Mouse (Mus musculus) CH12.LX (cell line): ENCODE measurements at regions not wholly inside any gene's neighbourhood (a gene's known extent, or its start where the extent isn't known, plus 50 kb on each side); places are given as distances from the start of the nearest gene placed in this dataset.

Experiments used
- DNase-seq: peaks from one replicate; pipeline ENCODE4 v3.0.0-alpha.2; 2013; ENCODE audit errors: extremely low read depth
- H3K27ac ChIP-seq: 2 replicates; pipeline ENCODE4 v1.5.1; 2012; ENCODE audit warnings: low read depth, mild to moderate bottlenecking, control low read depth, moderate library complexity; ENCODE audit not compliant: insufficient read depth
- H3K27me3 ChIP-seq: replicated peaks from 2 replicates; pipeline ENCODE3; 2012; ENCODE audit warnings: inconsistent platforms
- H3K36me3 ChIP-seq, 2 experiments: replicated peaks in 1 of 2; 2 replicates each; pipeline versions ENCODE3 to v1.6.1; 2012; ENCODE audit warnings: inconsistent platforms in 1 of 2, low read length in 1 of 2, mild to moderate bottlenecking in 1 of 2, mixed read lengths in 1 of 2, moderate library complexity in 1 of 2; ENCODE audit not compliant: control insufficient read depth in 1 of 2, insufficient read depth in 1 of 2
- H3K4me1 ChIP-seq, 2 experiments: 2 replicates each; pipeline ENCODE4 v1.6.1; 2012; ENCODE audit warnings: inconsistent platforms in 1 of 2, moderate library complexity in 1 of 2; ENCODE audit not compliant: insufficient read depth in 2 of 2, control insufficient read depth in 1 of 2
- H3K4me2 ChIP-seq: 2 replicates; pipeline ENCODE4 v1.6.1; 2012; ENCODE audit warnings: low read depth, mild to moderate bottlenecking, control low read depth; ENCODE audit not compliant: poor library complexity, insufficient read depth, severe bottlenecking
- H3K4me3 ChIP-seq, 3 experiments: fragments of 150-350 bp in 1 of 3; sonication (generic) in 1 of 3; replicated peaks in 1 of 3; 2 replicates each; pipeline versions ENCODE3 to v1.5.1; 2011 to 2012; ENCODE audit warnings: low read depth in 2 of 3, low read length in 2 of 3, mild to moderate bottlenecking in 2 of 3, moderate library complexity in 2 of 3, control low read depth in 1 of 3, improper control_type of control experiment in 1 of 3, inconsistent platforms in 1 of 3, mixed read lengths in 1 of 3; ENCODE audit not compliant: poor library complexity in 1 of 3
- H3K79me2 ChIP-seq: replicated peaks from 2 replicates; pipeline ENCODE4 v1.6.1; 2012; ENCODE audit warnings: mild to moderate bottlenecking, moderate library complexity; ENCODE audit not compliant: control insufficient read depth, poor library complexity, insufficient read depth, severe bottlenecking; ENCODE audit errors: extremely low read depth
- H3K9ac ChIP-seq: 2 replicates; pipeline ENCODE4 v1.6.1; 2012; ENCODE audit warnings: low read depth, mild to moderate bottlenecking, control low read depth, moderate library complexity; ENCODE audit not compliant: insufficient read depth
- H3K9me3 ChIP-seq: replicated peaks from 2 replicates; pipeline ENCODE3; 2012; ENCODE audit warnings: low read length, inconsistent platforms, mixed read lengths
- BHLHE40 ChIP-seq: IDR thresholded peaks from 2 replicates; pipeline ENCODE4 v1.6.1; 2011; ENCODE audit warnings: mild to moderate bottlenecking, low read depth, low read length, improper control_type of control experiment
- CHD1 ChIP-seq: IDR thresholded peaks from 2 replicates; pipeline ENCODE4 v1.6.1; 2012; ENCODE audit warnings: low read depth, low read length, improper control_type of control experiment, inconsistent platforms
- CTCF ChIP-seq, 2 experiments: IDR thresholded peaks in 1 of 2; conservative IDR thresholded peaks in 1 of 2; 2 replicates each; pipeline ENCODE4 v1.5.1; 2011 to 2012; ENCODE audit warnings: low read depth in 2 of 2, low read length in 2 of 2, improper control_type of control experiment in 1 of 2, inconsistent platforms in 1 of 2, mild to moderate bottlenecking in 1 of 2, moderate library complexity in 1 of 2
- ELF1 ChIP-seq: IDR thresholded peaks from 2 replicates; pipeline ENCODE4 v1.6.1; 2014; ENCODE audit warnings: low read depth, mild to moderate bottlenecking, inconsistent platforms, low read length, improper control_type of control experiment
- EP300 ChIP-seq: IDR thresholded peaks from 2 replicates; pipeline ENCODE4 v1.6.1; 2011; ENCODE audit warnings: low read length, improper control_type of control experiment
- GABPA ChIP-seq: IDR thresholded peaks from 2 replicates; pipeline ENCODE4 v1.6.1; 2012; ENCODE audit warnings: low read depth, low read length, improper control_type of control experiment, inconsistent platforms; ENCODE audit not compliant: insufficient replicate concordance
- HCFC1 ChIP-seq: IDR thresholded peaks from 2 replicates; pipeline ENCODE4 v1.6.1; 2012; ENCODE audit warnings: low read depth, mild to moderate bottlenecking, inconsistent platforms, low read length, improper control_type of control experiment
- KAT2A ChIP-seq: IDR thresholded peaks from 2 replicates; pipeline ENCODE4 v1.6.1; 2012; ENCODE audit warnings: low read length, improper control_type of control experiment, inconsistent platforms; ENCODE audit not compliant: insufficient replicate concordance
- MAZ ChIP-seq: IDR thresholded peaks from 2 replicates; pipeline ENCODE4 v1.6.1; 2012; ENCODE audit warnings: low read depth, mild to moderate bottlenecking, inconsistent platforms, low read length, improper control_type of control experiment, moderate library complexity
- MEF2A ChIP-seq: IDR thresholded peaks from 2 replicates; pipeline ENCODE4 v1.6.1; 2014; ENCODE audit warnings: low read depth, mild to moderate bottlenecking, inconsistent platforms, low read length, improper control_type of control experiment, borderline replicate concordance
- MYC ChIP-seq: IDR thresholded peaks from 2 replicates; pipeline ENCODE4 v1.6.1; 2011; ENCODE audit warnings: low read depth, mild to moderate bottlenecking, improper control_type of control experiment, low read length
- POLR2A ChIP-seq: IDR thresholded peaks from 2 replicates; pipeline ENCODE4 v1.6.1; 2011; ENCODE audit warnings: low read depth, mild to moderate bottlenecking, improper control_type of control experiment, low read length
- RCOR1 ChIP-seq: conservative IDR thresholded peaks from 2 replicates; pipeline ENCODE4 v1.6.1; 2012; ENCODE audit warnings: low read depth, mild to moderate bottlenecking, inconsistent platforms, low read length, improper control_type of control experiment
- TBP ChIP-seq: conservative IDR thresholded peaks from 2 replicates; pipeline ENCODE4 v1.6.1; 2011; ENCODE audit warnings: low read depth, low read length, improper control_type of control experiment
- TCF12 ChIP-seq: IDR thresholded peaks from 2 replicates; pipeline ENCODE4 v1.6.1; 2014; ENCODE audit warnings: low read depth, mild to moderate bottlenecking, inconsistent platforms, low read length, improper control_type of control experiment
- UBTF ChIP-seq: IDR thresholded peaks from 2 replicates; pipeline ENCODE4 v1.6.1; 2012; ENCODE audit warnings: low read depth, mild to moderate bottlenecking, inconsistent platforms, low read length, improper control_type of control experiment, moderate library complexity
- USF2 ChIP-seq: conservative IDR thresholded peaks from 2 replicates; pipeline ENCODE4 v1.6.1; 2011; ENCODE audit warnings: low read depth, low read length, improper control_type of control experiment
- ZKSCAN1 ChIP-seq: IDR thresholded peaks from 2 replicates; pipeline ENCODE4 v1.6.1; 2012; ENCODE audit warnings: low read depth, inconsistent platforms, low read length, improper control_type of control experiment, borderline replicate concordance
- ZMIZ1 ChIP-seq: IDR thresholded peaks from 2 replicates; pipeline ENCODE4 v1.6.1; 2012; ENCODE audit warnings: low read depth, mild to moderate bottlenecking, inconsistent platforms, low read length, improper control_type of control experiment
- ZNF384 ChIP-seq: IDR thresholded peaks from 2 replicates; pipeline ENCODE4 v1.6.1; 2012; ENCODE audit warnings: low read depth, low read length, improper control_type of control experiment, inconsistent platforms
- dilution Hi-C: fragments of 300-500 bp; cut with MboI; formaldehyde crosslinking; loops from 2 replicates; pipeline ENCODE4 v1.14.3; 2020; ENCODE audit warnings: low sequenced_read_pairs; ENCODE audit not compliant: extremely low pct_unique_long_range_greater_than_20kb, extremely low pct_ligation_motif_present
- in situ Hi-C: fragments of 300-500 bp; cut with MboI; formaldehyde crosslinking; loops from 3 replicates; pipeline ENCODE4 v1.14.3; 2019; ENCODE audit warnings: low sequenced_read_pairs, low pct_ligation_motif_present, low pct_unique_long_range_greater_than_20kb, mixed read lengths

DNA sequence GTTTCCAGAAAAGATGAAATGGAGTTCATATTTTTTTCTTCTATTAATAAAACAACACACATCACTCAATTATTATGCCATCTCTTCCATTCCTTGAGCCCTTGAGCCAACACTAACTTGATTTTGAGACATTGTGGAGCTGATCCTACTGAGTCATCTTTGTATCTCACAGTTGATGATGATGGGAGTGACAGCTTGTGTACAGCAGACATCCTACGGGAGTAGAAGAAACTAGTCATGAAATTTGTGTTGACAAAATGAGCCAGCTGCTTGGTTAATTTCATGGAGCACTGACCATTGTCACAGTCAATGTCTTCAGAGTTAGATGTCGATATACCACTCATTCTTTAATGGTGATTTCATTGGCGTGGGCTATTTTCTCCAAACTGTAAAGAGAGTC lies 912.6 kb downstream of the Defb40 start:
- in situ Hi-C loops: no loop called here
- H3K9me3 ChIP-seq: peaks cover 37% of the 10 kb centered on the region
- no peak overlapping the region for H3K4me3 ChIP-seq
- no peak overlapping the region for H3K4me2 ChIP-seq
- no peak overlapping the region for H3K27ac ChIP-seq
- no peaks in the 10 kb centered on the region for H3K27me3 ChIP-seq
- no peak overlapping the region for H3K9ac ChIP-seq
- TF ChIP-seq CTCF (conservative IDR thresholded peaks at IDR 0.05 in 1 of 2, IDR thresholded peaks at IDR 0.05 in 1 of 2; ENCODE audit: low read depth in 2 of 2, low read length in 2 of 2) (no peak), BHLHE40 (no peak), POLR2A (no peak), KAT2A (no peak), ZMIZ1 (no peak)
- DNase-seq: no peak
- no peaks in the 10 kb centered on the region for H3K36me3 ChIP-seq
- H3K79me2 ChIP-seq: no peaks in the 10 kb centered on the region
- dilution Hi-C loops: no loop called here
- no peaks in the 10 kb centered on the region for H3K4me1 ChIP-seq

DNA sequence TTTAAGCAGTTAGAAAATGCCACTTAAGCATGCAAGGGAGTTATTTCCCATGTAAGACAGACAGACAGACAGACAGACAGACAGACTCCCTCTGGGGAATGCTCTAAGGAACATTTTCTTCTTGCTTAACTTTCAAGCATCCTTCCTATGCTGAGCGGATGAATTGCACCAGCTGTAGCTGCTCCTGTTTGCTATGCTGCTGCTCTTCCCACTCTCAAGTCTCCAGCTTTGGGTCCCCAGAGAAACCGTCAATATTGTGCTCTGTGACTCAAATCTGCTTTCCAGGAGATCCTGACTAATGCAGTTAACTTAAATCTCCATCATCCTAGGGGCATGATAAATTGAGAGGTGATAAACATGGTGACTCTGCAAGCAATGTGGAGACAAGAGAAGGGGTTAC lies 918.5 kb downstream of the Defb40 start:
- H3K4me1 ChIP-seq: no peaks in the 10 kb centered on the region
- H3K27me3 ChIP-seq: no peaks in the 10 kb centered on the region
- peaks cover 55% of the 10 kb centered on the region for H3K9me3 ChIP-seq
- no peak overlapping the region for H3K4me3 ChIP-seq
- no peaks in the 10 kb centered on the region for H3K79me2 ChIP-seq
- TF ChIP-seq POLR2A (no peak), UBTF (no peak), TBP (no peak), BHLHE40 (no peak), ZNF384 (no peak), MYC (no peak), CTCF (conservative IDR thresholded peaks at IDR 0.05 in 1 of 2, IDR thresholded peaks at IDR 0.05 in 1 of 2; ENCODE audit: low read depth in 2 of 2, low read length in 2 of 2) (no peak), TCF12 (no peak), RCOR1 (no peak), MEF2A (no peak), CHD1 (no peak), ZKSCAN1 (no peak), HCFC1 (no peak), ELF1 (no peak), MAZ (no peak), USF2 (no peak), EP300 (no peak), GABPA (no peak)
- no peak for DNase-seq
- no peaks in the 10 kb centered on the region for H3K36me3 ChIP-seq
- in situ Hi-C loops: no loop called here
- H3K9ac ChIP-seq: no peak overlapping the region
- no peak overlapping the region for H3K4me2 ChIP-seq
- H3K27ac ChIP-seq: no peak overlapping the region
- dilution Hi-C loops: no loop called here
